ENCODE assay signal across 13 mouse cellular contexts in the genomic region with DNA sequence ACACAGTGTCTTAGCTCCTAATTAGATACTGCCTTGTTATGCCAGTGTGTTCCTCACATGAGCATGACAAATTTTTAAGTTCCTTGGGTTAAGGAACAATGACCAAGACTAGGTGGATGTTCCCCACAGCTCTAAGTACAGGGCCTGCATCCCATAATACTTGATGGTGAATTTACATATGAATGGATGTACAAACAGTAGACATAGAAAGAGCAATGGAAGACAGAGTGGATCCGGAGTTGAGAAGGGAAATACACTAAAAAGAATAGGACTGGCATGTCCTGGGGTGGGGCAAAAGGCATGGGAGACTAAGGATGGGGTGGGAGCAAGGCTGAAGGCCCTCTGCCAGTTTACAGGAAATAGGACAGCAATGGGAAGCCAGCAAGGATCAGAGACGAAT. TPM values are rescaled to one million over a fixed set of nuclear protein-coding genes. Genes with fewer than 3 reads are reported as not detected.
DNase-seq lines count a peak whose midpoint lies in the region; ATAC-seq lines count a peak whose summit lies in the region.
"Had no signal": no experiment of that assay in that cellular context is flagged by ENCODE, and none has a peak within 500 bp of the region (broad histone marks: within the 10 kb centered on the region; RNA-seq: fewer than 3 reads in every experiment).

No protein-coding gene starts in this region.

- H3K4me1 ChIP-seq in liver, embryonic 12.5 days, result peaks cover 47% of the 10 kb centered on the region
- peaks cover 37% of the 10 kb centered on the region for H3K4me1 ChIP-seq in forebrain, embryonic 14.5 days (ENCODE audit: control insufficient read depth, insufficient read depth, low read length)
- H3K4me1 ChIP-seq in liver, embryonic 15.5 days (replicated peaks), result peaks cover 48% of the 10 kb centered on the region
- peaks cover 51% of the 10 kb centered on the region for H3K4me1 ChIP-seq in neural tube, embryonic 15.5 days

- ATAC-seq in liver, embryonic 12.5 days, result no peak
- ATAC-seq in forebrain, embryonic 14.5 days, result no peak
- no peak for ATAC-seq in liver, embryonic 15.5 days (ENCODE audit: insufficient read depth)
- ATAC-seq in neural tube, embryonic 15.5 days (ENCODE audit: low FRiP score), result no peak
- no peak for ATAC-seq in inflammation-experienced regulatory T-cells, adult 6 months

- H3K4me2 ChIP-seq in liver, embryonic 12.5 days, result peak overlapping the region; percentile 90
- peak overlapping the region; percentile 98 for H3K4me2 ChIP-seq in forebrain, embryonic 14.5 days (ENCODE audit: low read length)
- H3K4me2 ChIP-seq in liver, embryonic 15.5 days, result peak overlapping the region; percentile 90; the same call in 1 of the 2 replicates
- H3K4me2 ChIP-seq in neural tube, embryonic 15.5 days, result peak overlapping the region; percentile 95

- H3K9me3 ChIP-seq in liver, embryonic 12.5 days (replicated peaks), result no peaks in the 10 kb centered on the region
- H3K9me3 ChIP-seq in forebrain, embryonic 14.5 days (replicated peaks; ENCODE audit: control insufficient read depth, low read length), result no peaks in the 10 kb centered on the region
- H3K9me3 ChIP-seq in liver, embryonic 15.5 days (replicated peaks), result no peaks in the 10 kb centered on the region
- H3K9me3 ChIP-seq in neural tube, embryonic 15.5 days (replicated peaks), result no peaks in the 10 kb centered on the region
- H3K9me3 ChIP-seq: heart, embryonic 15.5 days; megakaryocyte, embryonic 14.5 days had no signal

- H3K36me3 ChIP-seq in liver, embryonic 12.5 days, result peaks cover 47% of the 10 kb centered on the region
- peaks cover 40% of the 10 kb centered on the region for H3K36me3 ChIP-seq in forebrain, embryonic 14.5 days (ENCODE audit: control insufficient read depth, insufficient read depth, low read length)
- peaks cover 47% of the 10 kb centered on the region for H3K36me3 ChIP-seq in liver, embryonic 15.5 days (replicated peaks)
- peaks cover 42% of the 10 kb centered on the region for H3K36me3 ChIP-seq in neural tube, embryonic 15.5 days

- peak overlapping the region; percentile 76; the same call in 1 of the 2 replicates for H3K4me3 ChIP-seq in liver, embryonic 12.5 days
- H3K4me3 ChIP-seq in forebrain, embryonic 14.5 days (ENCODE audit: low read depth, low read length), result no peak overlapping the region
- H3K4me3 ChIP-seq in liver, embryonic 15.5 days (replicated peaks), result peak overlapping the region; percentile 95; the same call in 1 of the 2 replicates
- peak overlapping the region; percentile 5; the same call in 1 of the 2 replicates for H3K4me3 ChIP-seq in neural tube, embryonic 15.5 days (replicated peaks)
- H3K4me3 ChIP-seq: heart, embryonic 15.5 days; megakaryocyte, embryonic 14.5 days had no signal

- H3K9ac ChIP-seq in liver, embryonic 12.5 days, result no peak overlapping the region
- H3K9ac ChIP-seq in forebrain, embryonic 14.5 days (ENCODE audit: low read length), result peak overlapping the region; percentile 26; the same call in 1 of the 2 replicates
- 0 out of 2 replicates have a peak overlapping the region, but pooled peaks have one; percentile 18 for H3K9ac ChIP-seq in liver, embryonic 15.5 days
- peak overlapping the region; percentile 36; the same call in 1 of the 2 replicates for H3K9ac ChIP-seq in neural tube, embryonic 15.5 days (replicated peaks)
- H3K9ac ChIP-seq: heart, embryonic 15.5 days had no signal

- no peak overlapping the region for H3K27ac ChIP-seq in liver, embryonic 12.5 days
- H3K27ac ChIP-seq in forebrain, embryonic 14.5 days (ENCODE audit: low read depth, low read length), result no peak overlapping the region
- H3K27ac ChIP-seq in liver, embryonic 15.5 days (replicated peaks), result no peak overlapping the region
- no peak overlapping the region for H3K27ac ChIP-seq in neural tube, embryonic 15.5 days (replicated peaks)
- H3K27ac ChIP-seq: heart, embryonic 15.5 days had no signal

- DNase-seq in liver, result no peak
- DNase-seq in forebrain, embryonic 14.5 days (ENCODE audit: low spot score), result no peak
- DNase-seq in Muller cell, postnatal 12 days (ENCODE audit: inconsistent ontology term), result no peak
- no peak for DNase-seq in cerebellum, postnatal 10 days
- DNase-seq: cerebellum, postnatal 14 days; gastrocnemius, postnatal 14 days; kidney, adult 11 months had no signal

- H3K27me3 ChIP-seq in liver, embryonic 12.5 days (replicated peaks), result no peaks in the 10 kb centered on the region
- H3K27me3 ChIP-seq in forebrain, embryonic 14.5 days (replicated peaks; ENCODE audit: control insufficient read depth, insufficient read depth, low read length), result no peaks in the 10 kb centered on the region
- no peaks in the 10 kb centered on the region for H3K27me3 ChIP-seq in liver, embryonic 15.5 days
- H3K27me3 ChIP-seq in neural tube, embryonic 15.5 days (replicated peaks), result no peaks in the 10 kb centered on the region
- H3K27me3 ChIP-seq: heart, embryonic 15.5 days; megakaryocyte, embryonic 14.5 days had no signal

- WGBS in liver, embryonic 12.5 days (ENCODE audit: insufficient replicate concordance), result 64% methylated on average over 2 of the region's 2 CpGs
- WGBS in forebrain, embryonic 14.5 days, result 36% methylated on average over 2 of the region's 2 CpGs
- 55% methylated on average over 2 of the region's 2 CpGs for WGBS in liver, embryonic 15.5 days (ENCODE audit: insufficient replicate concordance)
- 39% methylated on average over 2 of the region's 2 CpGs for WGBS in neural tube, embryonic 15.5 days

RNA-seq across cellular contexts. Expression of gene Rgp1, which starts 3.2 kb away (rescaled TPM):
- 17.4 and 18.0 TPM in 2 replicates for polyA plus RNA-seq in liver, embryonic 12.5 days (2016; fragmentation: Nextera tagmentation; extraction: Ambion mirVana)
- 10.4 and 22.2 TPM in 2 replicates for polyA plus RNA-seq in forebrain, embryonic 14.5 days (2014; fragmentation: Nextera tagmentation; extraction: Ambion mirVana)
- polyA plus RNA-seq in liver, embryonic 15.5 days (2015; fragmentation: Nextera tagmentation; extraction: Ambion mirVana), result 13.6 and 15.7 TPM in 2 replicates
- 22.0 and 23.9 TPM in 2 replicates for polyA plus RNA-seq in neural tube, embryonic 15.5 days (2015; fragmentation: Nextera tagmentation; extraction: Ambion mirVana)
- polyA plus RNA-seq in inflammation-experienced regulatory T-cells, adult 6 months (2017; shearing (Covaris generic)), result 10 to 100 TPM; 12.4 to 13.5 (median 12.6) TPM

RNA-seq across cellular contexts. Expression of gene Gba2, which starts 3.3 kb away (rescaled TPM):
- polyA plus RNA-seq in liver, embryonic 12.5 days (2016; fragmentation: Nextera tagmentation; extraction: Ambion mirVana), result 23.5 and 23.6 TPM in 2 replicates
- polyA plus RNA-seq in forebrain, embryonic 14.5 days (2014; fragmentation: Nextera tagmentation; extraction: Ambion mirVana), result 39.2 and 42.3 TPM in 2 replicates
- polyA plus RNA-seq in liver, embryonic 15.5 days (2015; fragmentation: Nextera tagmentation; extraction: Ambion mirVana), result 16.7 and 18.8 TPM in 2 replicates
- polyA plus RNA-seq in neural tube, embryonic 15.5 days (2015; fragmentation: Nextera tagmentation; extraction: Ambion mirVana), result 48.1 and 54.5 TPM in 2 replicates
- polyA plus RNA-seq in inflammation-experienced regulatory T-cells, adult 6 months (2017; shearing (Covaris generic)), result 10 to 100 TPM; 12.8 to 14.6 (median 14.2) TPM

RNA-seq across cellular contexts. Expression of gene Msmp, which starts 8.9 kb away (rescaled TPM):
- polyA plus RNA-seq in liver, embryonic 12.5 days (2016; fragmentation: Nextera tagmentation; extraction: Ambion mirVana), result 1.1 TPM in 1 of 2 replicates, not detected in the other
- polyA plus RNA-seq in forebrain, embryonic 14.5 days (2014; fragmentation: Nextera tagmentation; extraction: Ambion mirVana), result 0.37 TPM in 1 of 2 replicates, not detected in the other
- 0.58 TPM in 1 of 2 replicates, not detected in the other for polyA plus RNA-seq in liver, embryonic 15.5 days (2015; fragmentation: Nextera tagmentation; extraction: Ambion mirVana)
- 1.2 and 1.5 TPM in 2 replicates for polyA plus RNA-seq in neural tube, embryonic 15.5 days (2015; fragmentation: Nextera tagmentation; extraction: Ambion mirVana)
- polyA plus RNA-seq in inflammation-experienced regulatory T-cells, adult 6 months (2017; shearing (Covaris generic)), result not detected

RNA-seq across cellular contexts. Expression of gene Tln1, which starts 12.9 kb away (rescaled TPM):
- polyA plus RNA-seq in liver, embryonic 12.5 days (2016; fragmentation: Nextera tagmentation; extraction: Ambion mirVana), result 73.3 and 75.5 TPM in 2 replicates
- polyA plus RNA-seq in forebrain, embryonic 14.5 days (2014; fragmentation: Nextera tagmentation; extraction: Ambion mirVana), result 50.1 and 50.4 TPM in 2 replicates
- 37.5 and 40.3 TPM in 2 replicates for polyA plus RNA-seq in liver, embryonic 15.5 days (2015; fragmentation: Nextera tagmentation; extraction: Ambion mirVana)
- polyA plus RNA-seq in neural tube, embryonic 15.5 days (2015; fragmentation: Nextera tagmentation; extraction: Ambion mirVana), result 63.5 and 70.8 TPM in 2 replicates
- 100 to 1,000 TPM in 1 of 3 experiments, 10 to 100 TPM in 2; 77.8 to 132 (median 93.7) TPM for polyA plus RNA-seq in inflammation-experienced regulatory T-cells, adult 6 months (2017; shearing (Covaris generic))

RNA-seq across cellular contexts. Expression of gene Creb3, which starts 13.2 kb away (rescaled TPM):
- 17.9 and 19.7 TPM in 2 replicates for polyA plus RNA-seq in liver, embryonic 12.5 days (2016; fragmentation: Nextera tagmentation; extraction: Ambion mirVana)
- polyA plus RNA-seq in forebrain, embryonic 14.5 days (2014; fragmentation: Nextera tagmentation; extraction: Ambion mirVana), result 88.3 and 88.4 TPM in 2 replicates
- 22.3 and 24.9 TPM in 2 replicates for polyA plus RNA-seq in liver, embryonic 15.5 days (2015; fragmentation: Nextera tagmentation; extraction: Ambion mirVana)
- polyA plus RNA-seq in neural tube, embryonic 15.5 days (2015; fragmentation: Nextera tagmentation; extraction: Ambion mirVana), result 80.8 and 82.0 TPM in 2 replicates
- polyA plus RNA-seq in inflammation-experienced regulatory T-cells, adult 6 months (2017; shearing (Covaris generic)), result 100 to 1,000 TPM in 1 of 3 experiments, 10 to 100 TPM in 2; 90.0 to 104 (median 99.8) TPM
